Mouse (Mus musculus) thymus, postnatal 25 days (tissue): ENCODE results near the gene Ccdc61.

ENCODE experiments used
- DNase-seq: peaks from one replicate; pipeline ENCODE4 v3.0.0; 2022

Gene Ccdc61

GRCm38 (mm10) chr7:18910241-18910831 is at the start of gene Ccdc61:
TSS of gene Ccdc61 (minus strand) at chr7:18910415.
- peak; percentile 98 for DNase-seq

GRCm38 (mm10) chr7:18959446-18959845 is 49.2 kb upstream of the Ccdc61 start:
- DNase-seq, result no peak

GRCm38 (mm10) chr7:18958384-18958766 is 48.2 kb upstream of the Ccdc61 start:
- no peak for DNase-seq

GRCm38 (mm10) chr7:18957569-18958383 is 47.6 kb upstream of the Ccdc61 start:
- peak; percentile 11 for DNase-seq

GRCm38 (mm10) chr7:18951397-18951796 is 41.2 kb upstream of the Ccdc61 start:
- peak; percentile 27 for DNase-seq

- DNase-seq, result no peak
Observed at GRCm38 (mm10) chr7:18950523-18951315, 40.5 kb upstream of the Ccdc61 start.

GRCm38 (mm10) chr7:18949781-18950522 is 39.7 kb upstream of the Ccdc61 start:
- DNase-seq, result no peak

GRCm38 (mm10) chr7:18948151-18948550 is 37.9 kb upstream of the Ccdc61 start:
- no peak for DNase-seq

- no peak for DNase-seq
Observed at GRCm38 (mm10) chr7:18942815-18943214, 32.6 kb upstream of the Ccdc61 start.

- DNase-seq, result no peak
Observed at GRCm38 (mm10) chr7:18942376-18942775, 32.2 kb upstream of the Ccdc61 start.

GRCm38 (mm10) chr7:18927759-18928158 is 17.5 kb upstream of the Ccdc61 start:
- no peak for DNase-seq

- no peak for DNase-seq
Observed at GRCm38 (mm10) chr7:18926911-18927310, 16.7 kb upstream of the Ccdc61 start.

GRCm38 (mm10) chr7:18926041-18926790 is 16.0 kb upstream of the Ccdc61 start:
- no peak for DNase-seq

GRCm38 (mm10) chr7:18925162-18925938 is 15.1 kb upstream of the Ccdc61 start, which contains the start of gene Nova2:
TSS of gene Nova2 (plus strand) at chr7:18925888.
- DNase-seq, result peak; percentile 40

- no peak for DNase-seq
Observed at GRCm38 (mm10) chr7:18924321-18924720, 14.1 kb upstream of the Ccdc61 start.

GRCm38 (mm10) chr7:18923711-18924191 is 13.5 kb upstream of the Ccdc61 start:
- no peak for DNase-seq

- DNase-seq, result no peak
Observed at GRCm38 (mm10) chr7:18923267-18923666, 13.1 kb upstream of the Ccdc61 start.

GRCm38 (mm10) chr7:18922807-18923206 is 12.6 kb upstream of the Ccdc61 start:
- no peak for DNase-seq

- peak; percentile 42 for DNase-seq
Observed at GRCm38 (mm10) chr7:18921069-18921468, 10.9 kb upstream of the Ccdc61 start.

- no peak for DNase-seq
Observed at GRCm38 (mm10) chr7:18917931-18918330, 7.7 kb upstream of the Ccdc61 start.

- DNase-seq, result no peak
Observed at GRCm38 (mm10) chr7:18916254-18916653, 6.0 kb upstream of the Ccdc61 start.
